Mouse (Mus musculus): ENCODE measurements around the gene Phtf1. TPM values are rescaled to one million over a fixed set of nuclear protein-coding genes. Genes with fewer than 3 reads are reported as not detected.

The Phtf1 gene
- 10 to 100 TPM; 15.8 to 17.4 TPM for total RNA-seq (2021)
- long read RNA-seq, experiment 1, transcript Phtf1-202 (19 exons, 3,327 nt), result major isoform, 14 of 36 reads
- long read RNA-seq, experiment 1, partial matches to known transcripts, result 0 of 36 reads
- long read RNA-seq, experiment 1, other reads (novel, unspliced or antisense), result 21 of 36 reads
- long read RNA-seq, experiment 2, transcript Phtf1-202 (19 exons, 3,327 nt), result major isoform, 38 of 64 reads
- long read RNA-seq, experiment 2, partial matches to known transcripts, result 4 of 64 reads
- long read RNA-seq, experiment 2, other reads (novel, unspliced or antisense), result 21 of 64 reads

- peak; percentile 81 to 82 for DNase-seq (ENCODE audit: low spot score in 2 of 2)
Measured at GRCm38 (mm10) chr3:103967861-103968691, at the start of gene Phtf1. Phtf1 (plus strand) TSS chr3:103968110.

DNA sequence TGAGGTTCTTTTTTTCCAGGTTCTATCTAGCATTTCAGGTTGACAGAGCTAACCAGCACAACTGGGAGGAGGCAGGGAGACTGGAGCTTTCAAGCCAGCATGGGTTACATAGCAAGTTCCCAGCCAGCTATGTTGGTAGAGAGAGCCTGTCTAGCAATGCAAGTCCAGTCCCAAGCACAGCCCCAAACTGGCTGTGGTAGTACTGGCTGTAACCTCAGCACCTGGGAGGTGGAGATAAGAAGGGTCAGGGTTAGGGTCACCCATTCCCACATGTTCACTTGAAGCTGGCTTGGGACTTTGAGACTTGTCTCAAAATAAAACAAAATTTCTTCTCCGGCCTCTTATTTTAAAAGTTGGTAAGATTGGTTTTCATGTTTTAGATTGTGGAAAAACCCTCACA lies 47.8 kb upstream of the Phtf1 start:
- DNase-seq (ENCODE audit: low spot score in 2 of 2), result no peak

GRCm38 (mm10) chr3:103925302-103925701 lies 42.6 kb upstream of the Phtf1 start:
- no peak for DNase-seq (ENCODE audit: low spot score in 2 of 2)

- no peak for DNase-seq (ENCODE audit: low spot score in 2 of 2)
Measured at GRCm38 (mm10) chr3:103927511-103927910, 40.4 kb upstream of the Phtf1 start.

DNA sequence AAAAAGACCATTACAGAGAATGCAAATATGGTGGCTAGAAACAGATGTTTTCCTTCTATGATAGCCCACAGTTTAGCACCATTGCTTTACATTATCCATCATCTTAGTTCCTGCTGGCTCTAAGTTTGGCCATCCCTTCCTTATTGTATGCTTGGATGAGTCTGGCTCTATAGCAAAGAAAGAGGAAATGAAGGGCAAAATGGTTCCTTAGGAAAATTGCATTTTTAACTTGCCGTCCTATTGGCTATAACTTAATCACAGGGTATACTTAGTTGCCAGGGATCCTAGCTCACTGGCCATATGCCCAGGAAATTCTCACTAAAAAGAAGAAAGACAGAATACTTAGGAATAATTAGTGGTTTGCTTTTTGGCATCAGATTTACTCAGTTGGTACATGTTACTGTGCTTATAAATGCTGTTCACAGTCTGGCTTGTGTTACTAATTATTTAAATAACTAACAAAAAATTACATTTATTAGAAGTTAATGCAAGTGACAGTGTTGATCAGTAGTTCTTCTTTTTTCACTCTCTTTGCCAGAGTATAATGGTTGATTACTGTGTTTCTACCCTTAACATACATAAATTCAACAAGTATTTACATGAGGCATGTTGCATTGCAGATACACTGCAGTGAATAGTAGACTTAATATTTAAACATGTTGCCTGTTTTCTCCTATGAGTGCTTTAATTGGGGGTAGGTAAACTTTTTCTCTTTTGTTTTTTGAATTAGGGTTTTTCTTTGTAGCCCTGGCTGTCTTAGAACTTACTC lies 22.9 kb upstream of the Phtf1 start:
- no peak for DNase-seq (ENCODE audit: low spot score in 2 of 2)

GRCm38 (mm10) chr3:103948666-103949065 lies 19.2 kb upstream of the Phtf1 start:
- DNase-seq (ENCODE audit: low spot score in 2 of 2), result no peak

GRCm38 (mm10) chr3:103960622-103961021 lies 7.3 kb upstream of the Phtf1 start:
- DNase-seq (ENCODE audit: low spot score in 2 of 2), result no peak

DNA sequence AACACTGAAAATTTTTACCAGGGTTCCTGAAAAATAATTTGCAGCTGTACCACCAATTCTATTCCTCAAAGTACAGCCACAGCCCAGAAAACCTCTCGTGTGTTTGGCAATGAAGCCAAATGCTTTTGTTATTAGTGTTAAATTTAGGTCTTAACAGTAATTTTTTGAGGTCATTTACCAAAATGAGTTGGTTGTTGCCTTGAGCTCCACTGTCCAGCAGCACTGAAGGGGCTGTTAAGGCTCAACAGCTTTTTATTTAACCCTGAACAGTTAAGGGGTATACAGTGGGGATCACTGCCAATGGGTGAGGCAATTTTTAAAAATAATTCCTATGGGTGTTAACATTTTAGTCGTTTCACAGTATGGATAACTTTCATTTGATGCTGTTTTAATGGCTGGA lies 679 bp upstream of the Phtf1 start:
- DNase-seq (ENCODE audit: low spot score in 2 of 2), result no peak

- DNase-seq (ENCODE audit: low spot score in 2 of 2), result no peak
Measured at GRCm38 (mm10) chr3:103968701-103969100, 791 bp downstream of the Phtf1 start.

DNA sequence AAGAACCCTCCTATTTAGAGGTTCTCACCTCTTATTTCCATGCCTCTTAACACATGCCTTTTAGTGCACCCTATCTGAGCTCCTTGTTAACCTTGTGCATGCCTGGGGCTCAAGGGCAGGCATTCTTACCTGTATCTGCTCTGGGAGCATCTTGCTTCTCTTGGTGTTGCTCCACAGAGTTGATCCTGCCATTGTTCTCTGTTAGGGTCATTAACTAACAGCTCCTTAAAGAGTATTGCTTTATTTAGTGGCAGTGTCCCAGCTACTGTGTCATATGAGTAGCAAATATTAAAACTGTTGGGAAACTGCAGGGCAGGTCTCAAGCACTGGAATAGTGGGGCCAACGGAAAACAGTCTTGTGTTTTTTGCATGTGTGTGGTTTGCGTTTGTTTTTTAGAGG lies 3.2 kb downstream of the Phtf1 start:
- DNase-seq (ENCODE audit: low spot score in 2 of 2), result no peak

DNA sequence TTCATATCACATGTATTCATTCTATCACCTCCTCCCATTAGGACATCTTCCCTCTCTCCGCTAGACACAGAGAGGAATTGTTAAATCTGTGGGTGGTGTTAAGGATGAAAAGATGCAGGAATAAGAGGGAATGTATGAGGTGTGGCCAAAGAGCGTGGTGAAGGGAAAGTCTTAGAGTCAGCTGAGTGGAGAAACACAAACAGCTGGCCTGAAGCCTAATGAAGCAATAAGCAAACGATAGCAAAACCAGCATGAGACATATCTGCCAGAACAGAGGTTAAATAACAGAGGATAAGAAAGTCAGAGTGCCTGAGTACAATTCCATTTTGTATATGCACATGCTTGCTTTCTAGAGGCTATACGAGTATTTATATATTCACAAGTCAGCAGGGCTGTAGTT lies 16.6 kb downstream of the Phtf1 start:
- no peak for DNase-seq (ENCODE audit: low spot score in 2 of 2)

GRCm38 (mm10) chr3:103985194-103985593 lies 17.3 kb downstream of the Phtf1 start:
- DNase-seq (ENCODE audit: low spot score in 2 of 2), result no peak

DNA sequence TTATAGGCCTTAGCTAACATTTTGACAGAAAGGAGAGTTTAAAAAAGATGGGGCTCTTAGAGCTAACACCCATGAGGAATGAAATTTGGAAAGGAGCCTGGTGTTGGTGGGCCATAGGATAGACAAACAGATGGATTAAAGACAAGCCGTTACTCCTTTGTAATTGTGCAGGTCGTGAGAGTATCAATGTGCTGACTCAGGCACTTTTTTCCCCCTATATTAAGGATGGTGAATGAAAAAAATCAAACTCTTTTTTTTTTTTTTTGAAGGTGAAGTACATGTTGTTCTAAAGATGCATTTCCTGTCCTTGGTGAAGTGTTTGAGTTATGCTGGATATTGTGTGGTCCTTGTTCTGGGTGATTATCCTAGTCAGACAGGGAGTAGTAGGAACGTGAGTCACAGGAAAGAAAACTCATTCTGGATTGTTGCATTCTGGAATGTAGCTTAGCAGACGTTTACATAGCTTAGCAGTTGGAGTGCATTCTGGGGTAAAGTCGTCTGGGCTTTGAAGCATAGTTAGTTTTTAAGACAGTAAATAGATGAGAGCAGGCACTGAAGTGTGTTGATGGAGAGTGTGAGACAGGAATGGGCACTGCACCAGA lies 20.0 kb downstream of the Phtf1 start:
- no peak for DNase-seq (ENCODE audit: low spot score in 2 of 2)

DNA sequence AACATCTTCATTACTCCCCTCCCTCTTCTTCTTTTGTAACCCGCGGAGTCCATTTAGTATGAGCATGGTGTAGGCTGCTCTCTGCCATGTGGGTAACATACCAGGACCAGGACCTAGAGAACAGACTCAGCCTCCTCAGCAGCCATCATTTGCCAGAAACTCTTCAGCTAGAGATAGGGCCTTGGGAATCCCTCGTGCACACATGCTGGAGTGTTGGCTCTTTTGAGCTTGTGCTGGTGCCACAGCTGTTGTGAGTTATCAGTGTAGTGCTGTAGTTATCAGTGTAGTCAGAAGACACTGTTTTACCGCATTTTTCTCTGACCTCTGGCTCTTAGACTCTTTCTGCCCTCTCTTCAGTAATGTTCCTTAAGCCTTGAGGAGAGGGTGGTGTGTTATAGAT lies 21.4 kb downstream of the Phtf1 start:
- no peak for DNase-seq (ENCODE audit: low spot score in 2 of 2)

DNA sequence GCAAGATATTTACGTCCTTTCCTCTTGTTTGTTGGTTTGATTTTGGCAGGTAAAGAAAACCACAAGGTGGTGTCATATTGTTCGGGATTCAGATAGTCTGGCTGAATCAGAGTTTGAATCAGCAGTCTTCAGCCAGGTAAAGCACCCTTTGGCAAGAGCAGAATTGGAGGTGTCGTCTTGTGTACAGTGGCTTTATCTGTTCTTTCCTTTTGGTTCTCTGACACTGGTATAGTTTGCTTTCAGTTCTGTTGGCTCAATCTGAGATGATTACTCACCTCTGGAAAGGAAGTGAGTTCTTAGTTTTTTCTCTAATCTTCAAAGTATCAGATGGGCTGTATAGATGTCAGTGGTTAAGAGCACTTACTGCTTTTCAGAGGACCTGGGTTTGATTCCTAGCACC lies 23.4 kb downstream of the Phtf1 start:
- no peak for DNase-seq (ENCODE audit: low spot score in 2 of 2)

DNA sequence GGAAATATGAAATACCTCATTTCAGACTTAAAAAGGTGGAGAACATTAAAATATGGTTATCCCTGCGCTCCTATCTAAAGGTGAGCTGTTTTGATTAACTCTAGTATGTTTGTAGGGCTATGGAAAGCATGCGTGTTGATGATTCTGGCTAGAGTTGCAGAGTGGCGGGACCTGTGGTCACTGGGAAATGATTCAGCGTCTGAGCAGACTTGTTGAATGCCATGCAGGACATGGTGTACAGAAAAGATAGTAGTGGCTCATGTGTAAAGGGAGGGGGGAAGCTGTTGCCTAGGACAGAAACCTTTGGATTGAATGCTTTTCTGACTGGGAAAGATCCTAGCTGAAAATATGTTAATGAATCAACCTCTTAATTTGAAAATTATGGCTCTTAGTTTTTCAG lies 30.8 kb downstream of the Phtf1 start:
- DNase-seq (ENCODE audit: low spot score in 2 of 2), result no peak

DNA sequence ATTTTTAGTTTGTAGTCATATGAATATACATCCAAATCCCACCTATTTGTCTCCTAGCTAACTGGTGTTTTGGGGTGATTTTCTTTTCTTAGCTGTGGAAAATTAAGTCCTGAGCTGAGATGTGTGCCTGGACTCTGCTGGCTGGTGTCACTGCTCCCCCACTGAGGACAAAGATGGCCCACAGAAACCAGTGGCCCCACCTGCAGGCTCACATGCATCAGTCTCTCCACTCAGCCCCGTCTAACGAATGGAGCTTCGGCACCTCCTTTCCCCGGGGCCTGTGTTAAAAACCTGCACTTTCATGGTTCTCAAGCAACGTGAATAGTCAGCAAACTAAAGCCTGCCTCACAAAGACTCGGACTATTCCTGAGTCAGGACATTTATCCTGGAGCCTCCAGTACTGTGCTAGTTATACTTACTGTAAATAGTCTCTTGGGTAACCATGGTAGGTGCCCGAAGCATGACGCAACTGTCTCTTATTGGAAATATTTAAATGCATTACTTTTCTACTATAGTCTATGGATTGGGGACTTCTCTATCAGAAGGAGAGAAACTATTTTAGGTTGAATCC lies 39.1 kb downstream of the Phtf1 start:
- no peak for DNase-seq (ENCODE audit: low spot score in 2 of 2)

GRCm38 (mm10) chr3:104007479-104007878 lies 39.6 kb downstream of the Phtf1 start:
- no peak for DNase-seq (ENCODE audit: low spot score in 2 of 2)

GRCm38 (mm10) chr3:104009924-104010662 lies 42.2 kb downstream of the Phtf1 start:
- DNase-seq (ENCODE audit: low spot score in 2 of 2), result no peak

- DNase-seq (ENCODE audit: low spot score in 2 of 2), result no peak
Measured at GRCm38 (mm10) chr3:104011972-104012371, 44.1 kb downstream of the Phtf1 start.
